Mouse (Mus musculus) heart, embryonic 16.5 days (tissue): ENCODE data around the gene Acot13. TPM values are rescaled to one million over a fixed set of nuclear protein-coding genes. Genes with fewer than 3 reads are reported as not detected.

Experiments
- ATAC-seq: fragments of 200-750 bp; cut with Nextera tagmentation; replicated peaks from 2 replicates; pipeline ENCODE4 v1.8.0; 2017; ENCODE audit warnings: moderate number of reproducible peaks; ENCODE audit not compliant: insufficient read depth, low FRiP score; ENCODE audit errors: extremely low read depth
- H3K27ac ChIP-seq: fragments of 300-500 bp; sonication (generic); 2 replicates; pipeline ENCODE4 v1.5.1; 2014; ENCODE audit warnings: mild to moderate bottlenecking, low read length, control low read depth, moderate library complexity
- H3K27me3 ChIP-seq: fragments of 300-500 bp; sonication (generic); 2 replicates; pipeline ENCODE4 v1.6.1; 2014; ENCODE audit warnings: low read length, mixed read lengths; ENCODE audit not compliant: control insufficient read depth, insufficient read depth
- H3K36me3 ChIP-seq: fragments of 300-500 bp; sonication (generic); 2 replicates; pipeline ENCODE4 v1.6.1; 2014; ENCODE audit not compliant: control insufficient read depth, insufficient read depth
- H3K4me1 ChIP-seq: fragments of 300-500 bp; sonication (generic); 2 replicates; pipeline ENCODE4 v1.6.1; 2014; ENCODE audit warnings: low read length, mixed read lengths; ENCODE audit not compliant: control insufficient read depth, insufficient read depth
- H3K4me2 ChIP-seq: fragments of 300-500 bp; sonication (generic); 2 replicates; pipeline ENCODE4 v1.6.1; 2014; ENCODE audit warnings: low read depth, mild to moderate bottlenecking, control low read depth, low read length
- H3K4me3 ChIP-seq: fragments of 300-500 bp; sonication (generic); 2 replicates; pipeline ENCODE4 v1.5.1; 2014; ENCODE audit warnings: mild to moderate bottlenecking, control low read depth, low read length
- H3K9ac ChIP-seq: fragments of 300-500 bp; sonication (generic); 2 replicates; pipeline ENCODE4 v1.6.1; 2014; ENCODE audit warnings: low read length, control low read depth
- H3K9me3 ChIP-seq: fragments of 300-500 bp; sonication (generic); replicated peaks from 2 replicates; pipeline ENCODE4 v1.6.1; 2016; ENCODE audit warnings: low read length; ENCODE audit not compliant: control insufficient read depth
- WGBS: fragments of 180-500 bp; shearing (Covaris S2); extraction: QIAGEN DNeasy Blood & Tissue Kit; methylation state at CpG from one replicate; pipeline ENCODE4 v1.1.7; 2014; 5-methylcytosine and 5-hydroxymethylcytosine counted together
- polyA plus RNA-seq: library from polyadenylated mRNA; unstranded; fragments of >200 nt; fragmentation: Nextera tagmentation; extraction: Ambion mirVana; gene quantifications from 2 replicates; pipeline ENCODE4 v1.2.1, GENCODE M21; 2015

Acot13 gene
- polyA plus RNA-seq, 1 experiment from 2014 or later = 343 TPM

- H3K27me3 ChIP-seq = no peaks in the 10 kb centered on the region
- no peaks in the 10 kb centered on the region for H3K9me3 ChIP-seq
- H3K4me1 ChIP-seq = peaks cover 13% of the 10 kb centered on the region
- under 1% methylated on average over 31 of the region's 31 CpGs for WGBS
- no peaks in the 10 kb centered on the region for H3K36me3 ChIP-seq
- H3K4me3 ChIP-seq = peak overlapping the region; percentile 93
- peak overlapping the region; percentile 91 for H3K4me2 ChIP-seq
- peak overlapping the region; percentile 84 for H3K9ac ChIP-seq
- ATAC-seq = peak; percentile 15
- peak overlapping the region; percentile 97 for H3K27ac ChIP-seq
Observed at GRCm38 (mm10) chr13:24799925-24800673, 31.2 kb downstream of the Acot13 start.

GRCm38 (mm10) chr13:24799378-24799777 is 32.0 kb downstream of the Acot13 start:
- ATAC-seq = no peak
- Histone ChIP-seq H3K27ac (peak overlapping the region; percentile 97; the same call in 1 of the 2 replicates), H3K4me1 (peaks cover 9% of the 10 kb centered on the region; the same call in 1 of the 2 replicates), H3K4me2 (peak overlapping the region; percentile 91), H3K9me3 (no peaks in the 10 kb centered on the region), H3K9ac (no peak overlapping the region; the same call in 1 of the 2 replicates), H3K27me3 (no peaks in the 10 kb centered on the region), H3K36me3 (no peaks in the 10 kb centered on the region), H3K4me3 (peak overlapping the region; percentile 93)
- WGBS = 64% methylated on average over 5 of the region's 5 CpGs

- no peak for ATAC-seq
- Histone ChIP-seq H3K4me3 (no peak overlapping the region), H3K9me3 (no peaks in the 10 kb centered on the region), H3K4me2 (no peak overlapping the region), H3K36me3 (no peaks in the 10 kb centered on the region), H3K9ac (no peak overlapping the region), H3K27me3 (no peaks in the 10 kb centered on the region), H3K27ac (no peak overlapping the region), H3K4me1 (peaks cover 6% of the 10 kb centered on the region; the same call in 1 of the 2 replicates)
- 96% methylated on average over 4 of the region's 4 CpGs for WGBS
Observed at GRCm38 (mm10) chr13:24798686-24799085, 32.7 kb downstream of the Acot13 start.

- Histone ChIP-seq H3K27ac (no peak overlapping the region), H3K9ac (no peak overlapping the region)
- 65% methylated on average over 9 of the region's 9 CpGs for WGBS
Observed at GRCm38 (mm10) chr13:24792411-24793045, 38.8 kb downstream of the Acot13 start.

GRCm38 (mm10) chr13:24791349-24791748 is 40.0 kb downstream of the Acot13 start:
- Histone ChIP-seq H3K27me3 (no peaks in the 10 kb centered on the region), H3K4me3 (no peak overlapping the region), H3K9ac (no peak overlapping the region), H3K27ac (no peak overlapping the region), H3K36me3 (no peaks in the 10 kb centered on the region), H3K4me1 (no peaks in the 10 kb centered on the region), H3K4me2 (no peak overlapping the region), H3K9me3 (no peaks in the 10 kb centered on the region)
- 67% methylated on average over 2 of the region's 2 CpGs for WGBS
- ATAC-seq = no peak

More at GRCm38 (mm10) chr13:24792411-24793045, 38.8 kb downstream of the Acot13 start:
- no peak for ATAC-seq
- no peaks in the 10 kb centered on the region for H3K27me3 ChIP-seq
- no peak overlapping the region for H3K4me3 ChIP-seq
- H3K4me1 ChIP-seq = no peaks in the 10 kb centered on the region
- H3K36me3 ChIP-seq = no peaks in the 10 kb centered on the region
- no peaks in the 10 kb centered on the region for H3K9me3 ChIP-seq
- no peak overlapping the region for H3K4me2 ChIP-seq

- no peak overlapping the region for H3K4me3 ChIP-seq
- no peaks in the 10 kb centered on the region for H3K9me3 ChIP-seq
- WGBS = 74% methylated on average over 5 of the region's 5 CpGs
- no peaks in the 10 kb centered on the region for H3K27me3 ChIP-seq
- H3K9ac ChIP-seq = no peak overlapping the region
- H3K4me2 ChIP-seq = no peak overlapping the region
- no peak for ATAC-seq
- no peaks in the 10 kb centered on the region for H3K36me3 ChIP-seq
- no peaks in the 10 kb centered on the region for H3K4me1 ChIP-seq
- H3K27ac ChIP-seq = no peak overlapping the region
Observed at GRCm38 (mm10) chr13:24787477-24787876, 43.9 kb downstream of the Acot13 start.

GRCm38 (mm10) chr13:24786014-24786490 is 45.3 kb downstream of the Acot13 start:
- 43% methylated on average over 11 of the region's 11 CpGs for WGBS
- Histone ChIP-seq H3K9ac (no peak overlapping the region), H3K27ac (no peak overlapping the region), H3K9me3 (no peaks in the 10 kb centered on the region), H3K4me1 (no peaks in the 10 kb centered on the region), H3K27me3 (no peaks in the 10 kb centered on the region), H3K4me2 (peak overlapping the region; percentile 13; the same call in 1 of the 2 replicates), H3K36me3 (no peaks in the 10 kb centered on the region), H3K4me3 (no peak overlapping the region)
- peak; percentile 58 for ATAC-seq

- Histone ChIP-seq H3K4me3 (no peak overlapping the region), H3K4me2 (no peak overlapping the region), H3K9me3 (no peaks in the 10 kb centered on the region), H3K9ac (no peak overlapping the region), H3K27me3 (no peaks in the 10 kb centered on the region), H3K36me3 (no peaks in the 10 kb centered on the region), H3K27ac (no peak overlapping the region), H3K4me1 (no peaks in the 10 kb centered on the region)
- ATAC-seq = no peak
- WGBS = 47% methylated on average over 5 of the region's 5 CpGs
Observed at GRCm38 (mm10) chr13:24781916-24782315, 49.4 kb downstream of the Acot13 start.
